ENCODE assay signal across 9 mouse cellular contexts in the genomic region with DNA sequence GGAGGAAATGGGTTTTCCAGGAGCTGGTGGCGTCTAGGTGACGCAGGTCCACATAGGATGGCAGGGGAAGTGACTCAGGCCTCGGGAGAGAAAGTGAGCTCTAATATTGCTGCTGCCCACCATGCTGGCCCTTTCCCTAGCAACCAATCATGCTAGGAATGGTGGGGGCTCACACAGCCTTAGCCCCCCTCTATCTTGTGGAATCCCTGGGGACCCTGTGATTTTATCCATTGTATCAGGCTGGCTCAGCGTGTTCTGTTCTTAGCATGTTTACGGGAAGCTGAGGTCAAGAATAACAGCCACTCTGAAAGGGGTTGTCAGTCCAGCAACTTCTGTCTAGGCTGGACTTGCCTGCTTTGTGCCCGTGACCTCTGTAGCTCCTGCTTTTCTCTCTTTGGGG. TPM values are rescaled to one million over a fixed set of nuclear protein-coding genes. Genes with fewer than 3 reads are reported as not detected.
DNase-seq lines count a peak whose midpoint lies in the region; ATAC-seq lines count a peak whose summit lies in the region.
"Had no signal": no experiment of that assay in that cellular context is flagged by ENCODE, and none has a peak within 500 bp of the region (broad histone marks: within the 10 kb centered on the region; RNA-seq: fewer than 3 reads in every experiment).

No protein-coding gene starts in this region.

- 52% methylated on average over 6 of the region's 6 CpGs for WGBS in intestine, embryonic 16.5 days
- 20% methylated on average over 6 of the region's 6 CpGs for WGBS in midbrain, embryonic 14.5 days

- no peak overlapping the region for H3K4me2 ChIP-seq in intestine, embryonic 16.5 days (ENCODE audit: low read depth, low read length)
- H3K4me2 ChIP-seq in midbrain, embryonic 14.5 days (ENCODE audit: low read length) = peak overlapping the region; percentile 96

- no peak overlapping the region for H3K9ac ChIP-seq in intestine, embryonic 16.5 days (ENCODE audit: low read depth, low read length)
- H3K9ac ChIP-seq in midbrain, embryonic 14.5 days (replicated peaks; ENCODE audit: low read length) = peak overlapping the region; percentile 90; the same call in 1 of the 2 replicates

- ATAC-seq in intestine, embryonic 16.5 days = no peak
- ATAC-seq in midbrain, embryonic 14.5 days (ENCODE audit: low FRiP score, low TSS enrichment) = no peak

- H3K9me3 ChIP-seq in intestine, embryonic 16.5 days (ENCODE audit: control insufficient read depth, low read length) = no peaks in the 10 kb centered on the region
- H3K9me3 ChIP-seq in midbrain, embryonic 14.5 days (ENCODE audit: control insufficient read depth, low read length) = no peaks in the 10 kb centered on the region

- H3K27ac ChIP-seq in intestine, embryonic 16.5 days (ENCODE audit: low read length) = peak overlapping the region; percentile 50
- peak overlapping the region; percentile 98 for H3K27ac ChIP-seq in midbrain, embryonic 14.5 days (replicated peaks; ENCODE audit: low read depth, low read length)

- H3K4me1 ChIP-seq in intestine, embryonic 16.5 days (ENCODE audit: control insufficient read depth, insufficient read depth, low read length) = peaks cover 38% of the 10 kb centered on the region
- peaks cover 46% of the 10 kb centered on the region for H3K4me1 ChIP-seq in midbrain, embryonic 14.5 days (ENCODE audit: control insufficient read depth, insufficient read depth, low read length)

- H3K4me3 ChIP-seq in intestine, embryonic 16.5 days (ENCODE audit: low read length) = no peak overlapping the region
- peak overlapping the region; percentile 63 for H3K4me3 ChIP-seq in midbrain, embryonic 14.5 days (replicated peaks; ENCODE audit: low read depth, low read length)

- no peaks in the 10 kb centered on the region for H3K27me3 ChIP-seq in intestine, embryonic 16.5 days (replicated peaks; ENCODE audit: control insufficient read depth, insufficient read depth, low read length)
- H3K27me3 ChIP-seq in midbrain, embryonic 14.5 days (ENCODE audit: control insufficient read depth, insufficient read depth, low read length) = no peaks in the 10 kb centered on the region

- H3K36me3 ChIP-seq in intestine, embryonic 16.5 days (ENCODE audit: control insufficient read depth, insufficient read depth, low read length) = no peaks in the 10 kb centered on the region
- H3K36me3 ChIP-seq in midbrain, embryonic 14.5 days (ENCODE audit: control insufficient read depth, insufficient read depth, low read length) = peaks cover 18% of the 10 kb centered on the region

- peak; percentile 34 for DNase-seq in gastrocnemius, adult 18-20 months (ENCODE audit: low spot score)
- DNase-seq in gastrocnemius, postnatal 36 days = no peak
- peak; percentile 70 to 87 for DNase-seq in heart, adult 18-20 months
- no peak for DNase-seq in midbrain, embryonic 14.5 days
- DNase-seq in left cerebral cortex, postnatal 14 days (ENCODE audit: low spot score in 2 of 2) = no peak
- DNase-seq in frontal cortex, postnatal 10 days (ENCODE audit: low spot score in 2 of 2) = no peak
- no peak for DNase-seq in embryo, embryonic 9.5 days (ENCODE audit: extremely low spot score)
- DNase-seq: adrenal gland, postnatal 25 days had no signal

- intact Hi-C loops in gastrocnemius, postnatal 36 days (cut with DNase I) = no loop called here
- intact Hi-C loops in left cerebral cortex, postnatal 14 days (cut with DNase I) = no loop called here

RNA-seq across cellular contexts. Expression of a gene that starts 18.5 kb away (rescaled TPM):
- total RNA-seq in gastrocnemius, adult 18-20 months (2021) = under 1 TPM; 0.26 to 0.80 TPM
- total RNA-seq in gastrocnemius, postnatal 36 days (2021) = under 1 TPM; 0.20 to 0.52 TPM
- 1 to 10 TPM; 1.5 TPM for total RNA-seq in heart, adult 18-20 months (2021)
- polyA plus RNA-seq in intestine, embryonic 16.5 days (2015; fragmentation: Nextera tagmentation; extraction: Ambion mirVana) = 3.0 and 3.6 TPM in 2 replicates
- polyA plus RNA-seq in midbrain, embryonic 14.5 days (2014; fragmentation: Nextera tagmentation; extraction: Ambion mirVana) = 0.24 and 1.3 TPM in 2 replicates
- total RNA-seq in left cerebral cortex, postnatal 14 days (2021) = under 1 TPM; 0.68 to 0.89 TPM

RNA-seq across cellular contexts. Expression of a gene that starts 24.5 kb away (rescaled TPM):
- total RNA-seq in gastrocnemius, adult 18-20 months (2021) = 10 to 100 TPM; 19.8 to 24.3 TPM
- 10 to 100 TPM; 20.9 to 25.5 TPM for total RNA-seq in gastrocnemius, postnatal 36 days (2021)
- total RNA-seq in heart, adult 18-20 months (2021) = 10 to 100 TPM; 60.8 to 62.2 TPM
- 24.4 and 26.8 TPM in 2 replicates for polyA plus RNA-seq in intestine, embryonic 16.5 days (2015; fragmentation: Nextera tagmentation; extraction: Ambion mirVana)
- polyA plus RNA-seq in midbrain, embryonic 14.5 days (2014; fragmentation: Nextera tagmentation; extraction: Ambion mirVana) = 112 and 165 TPM in 2 replicates
- total RNA-seq in left cerebral cortex, postnatal 14 days (2021) = 100 to 1,000 TPM in 1 of 2 experiments, 10 to 100 TPM in 1; 93.3 to 110 TPM

RNA-seq across cellular contexts. Expression of a gene that starts 55.9 kb away (rescaled TPM):
- not detected for total RNA-seq in gastrocnemius, adult 18-20 months (2021)
- total RNA-seq in gastrocnemius, postnatal 36 days (2021) = not detected
- not detected for total RNA-seq in heart, adult 18-20 months (2021)
- 0.07 TPM in 1 of 2 replicates, not detected in the other for polyA plus RNA-seq in intestine, embryonic 16.5 days (2015; fragmentation: Nextera tagmentation; extraction: Ambion mirVana)
- polyA plus RNA-seq in midbrain, embryonic 14.5 days (2014; fragmentation: Nextera tagmentation; extraction: Ambion mirVana) = 1.2 TPM in 2 replicates
- 1 to 10 TPM; 1.3 to 2.1 TPM for total RNA-seq in left cerebral cortex, postnatal 14 days (2021)
- total RNA-seq: adrenal gland, postnatal 25 days had no signal

Comparison
In these comparisons a context has a peak if more than half of its experiments do, and no peak if none do; other contexts are left out.
1. DNase-seq: peak in gastrocnemius, adult 18-20 months (single experiment) and heart, adult 18-20 months (2 of 2); none in gastrocnemius, postnatal 36 days (0 of 2), midbrain, embryonic 14.5 days (single experiment), left cerebral cortex, postnatal 14 days (0 of 2), frontal cortex, postnatal 10 days (0 of 2) and embryo, embryonic 9.5 days (single experiment).